Mouse (Mus musculus): ENCODE measurements around the gene Mup3.
"Not testable (repeated sequence)": the region's sequence is repeated elsewhere in the genome, so short reads cannot be mapped to it uniquely, and the experiment has no call there.

The Mup3 gene

GRCm38 (mm10) chr4:62087241-62087640, at the start of gene Mup3:
Gene Mup3 (minus strand): TSS chr4:62087342.
- in situ Hi-C loops (cut with MboI, MseI), result loop anchor here in 1 of 2 experiments (5.0 kb wide), 1 partner anchor 60 kb away; no protein-coding TSS in a partner anchor

DNA sequence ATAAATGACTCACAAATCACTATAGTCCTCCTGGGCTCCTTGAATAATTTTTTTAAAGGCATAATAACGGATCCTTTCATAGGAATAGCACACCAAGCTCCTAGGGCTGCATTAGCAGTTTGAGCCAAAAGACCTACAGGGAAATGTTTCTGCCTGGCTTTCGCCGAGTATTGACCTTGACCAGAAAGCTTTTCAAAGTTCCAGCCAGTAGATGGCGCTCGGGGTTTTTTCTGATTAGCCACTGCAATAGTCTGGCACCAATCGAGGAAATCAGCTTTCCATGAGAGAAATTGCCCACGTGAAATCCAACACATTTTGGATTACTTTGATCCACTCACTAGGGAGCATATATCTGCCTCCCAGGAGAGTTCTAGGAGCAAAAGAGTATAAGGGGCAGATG, 46.6 kb upstream of the Mup3 start:
- in situ Hi-C loops (cut with MboI, MseI), result no loop called here

DNA sequence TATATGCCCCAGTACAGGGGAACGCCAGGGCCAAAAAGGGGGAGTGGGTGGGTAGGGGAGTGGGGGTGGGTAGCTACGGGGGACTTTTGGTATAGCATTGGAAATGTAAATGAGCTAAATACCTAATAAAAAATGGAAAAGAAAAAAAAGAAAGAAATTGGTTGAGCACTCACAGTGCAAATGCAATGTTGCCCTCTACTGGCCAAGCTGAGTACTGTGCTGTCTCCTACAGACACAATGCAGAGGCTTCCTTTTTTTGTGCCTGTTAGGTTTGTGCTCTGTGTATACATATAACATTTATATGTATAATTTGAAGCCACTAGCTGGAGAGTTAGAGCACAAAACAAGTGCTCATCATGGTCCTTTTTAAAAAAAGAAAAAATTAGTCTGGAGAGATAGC, 16.2 kb upstream of the Mup3 start:
- in situ Hi-C loops (cut with MboI, MseI), result not testable (repeated sequence)

- in situ Hi-C loops (cut with MboI, MseI), result loop anchor here in 1 of 2 experiments (5.0 kb wide), 1 partner anchor 59 kb away; no protein-coding TSS in a partner anchor
These were observed 811 bp upstream of the Mup3 start for GRCm38 (mm10) chr4:62087953-62088352.

DNA sequence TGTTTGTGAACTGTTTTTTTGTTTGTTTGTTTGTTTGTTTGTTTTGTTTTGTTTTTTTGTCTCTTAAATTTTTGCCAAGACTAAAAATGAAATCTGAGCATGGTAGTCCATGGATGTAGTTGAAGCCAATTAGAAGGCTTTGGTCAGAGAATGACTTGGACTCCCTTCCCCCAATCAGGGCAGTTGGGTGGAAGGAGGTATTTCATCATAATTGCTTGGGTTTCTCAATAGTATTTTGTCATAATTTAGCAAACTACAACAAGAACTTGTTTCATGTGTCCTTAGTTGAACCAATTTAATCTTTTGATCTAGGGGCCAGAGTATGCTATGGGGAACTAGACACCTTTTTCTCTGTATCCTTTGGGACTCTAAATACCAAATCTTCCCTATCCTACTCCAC, 4.4 kb downstream of the Mup3 start:
- in situ Hi-C loops (cut with MboI, MseI), result no loop called here

DNA sequence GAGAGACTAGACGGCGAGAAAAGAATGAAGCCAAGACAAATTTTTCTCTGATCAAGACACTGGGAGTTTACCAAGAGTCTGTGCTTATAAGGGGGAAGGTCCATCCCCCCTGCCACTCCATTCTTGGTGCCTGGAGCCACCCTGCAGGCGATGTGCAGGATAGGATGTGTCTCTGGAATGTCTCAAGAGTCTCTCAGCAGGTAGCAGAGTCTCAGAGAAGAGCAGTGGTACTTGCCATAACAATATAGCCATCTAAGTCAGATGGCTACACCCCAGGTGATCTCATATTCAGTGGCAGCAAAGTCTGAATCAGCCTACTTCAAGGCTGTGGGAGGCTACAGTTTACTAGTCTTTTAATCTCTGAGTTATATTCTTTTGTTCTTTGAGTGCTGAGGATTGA, 12.0 kb downstream of the Mup3 start:
- in situ Hi-C loops (cut with MboI, MseI), result no loop called here

GRCm38 (mm10) chr4:62054780-62055179, 32.4 kb downstream of the Mup3 start:
- in situ Hi-C loops (cut with MboI, MseI), result loop anchor here (5.0 kb wide), 2 partner anchors 92 to 97 kb away; no protein-coding TSS in a partner anchor

DNA sequence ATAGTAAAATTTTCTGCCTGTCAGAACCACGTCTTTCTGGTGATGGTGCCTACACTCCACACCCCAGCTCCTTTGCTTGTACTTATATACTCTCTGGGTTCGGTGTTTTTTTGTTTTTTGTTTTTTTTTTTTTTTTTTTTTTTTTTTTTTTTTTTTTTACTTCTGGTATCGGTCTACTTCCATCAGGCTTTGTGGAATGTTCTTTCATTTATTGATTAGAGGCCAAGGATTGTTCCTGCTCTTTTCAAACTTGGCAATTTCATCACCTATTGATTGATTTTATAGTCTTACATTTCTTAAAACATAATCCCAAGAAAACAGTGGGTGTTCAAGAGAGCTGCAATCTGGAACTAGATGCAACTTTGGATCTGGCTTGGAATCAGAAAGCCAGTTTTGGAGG, 33.1 kb downstream of the Mup3 start, which contains the start of gene Mup20:
TSS of gene Mup20 (minus strand) at position 101 of the 400 bp plus-strand sequence.
- in situ Hi-C loops (cut with MboI, MseI), result loop anchor here (5.0 kb wide), 2 partner anchors 92 to 97 kb away; no protein-coding TSS in a partner anchor

All from T-helper 17 cell (primary cell).